Mouse (Mus musculus) embryo, embryonic 10.5 days (tissue): ENCODE measurements at regions not wholly inside any gene's neighbourhood (a gene's known extent, or its start where the extent isn't known, plus 50 kb on each side); places are given as distances from the start of the nearest gene placed in this dataset.

Experiments
- DNase-seq: peaks from one replicate; pipeline ENCODE4 v3.0.0-alpha.2; 2015; ENCODE audit warnings: low spot score

DNA sequence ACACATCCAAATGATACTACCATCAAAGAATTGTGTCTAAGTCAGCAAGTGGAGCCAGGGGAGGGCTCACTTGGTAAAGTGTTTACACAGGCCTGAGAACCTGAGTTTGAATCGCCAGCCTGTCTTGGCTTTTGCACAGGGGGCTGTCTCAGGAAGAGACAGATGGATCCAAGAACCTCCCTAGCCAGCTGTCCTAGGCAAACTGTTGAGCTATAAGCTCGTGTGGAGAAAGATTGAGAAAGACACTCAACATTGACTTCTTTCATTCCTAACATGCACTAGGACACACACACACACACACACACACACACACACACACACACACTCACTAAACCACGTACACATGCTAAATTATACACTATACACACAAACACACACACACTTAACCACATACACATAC is 363.9 kb upstream of the Runx1 start:
- no peak for DNase-seq

DNA sequence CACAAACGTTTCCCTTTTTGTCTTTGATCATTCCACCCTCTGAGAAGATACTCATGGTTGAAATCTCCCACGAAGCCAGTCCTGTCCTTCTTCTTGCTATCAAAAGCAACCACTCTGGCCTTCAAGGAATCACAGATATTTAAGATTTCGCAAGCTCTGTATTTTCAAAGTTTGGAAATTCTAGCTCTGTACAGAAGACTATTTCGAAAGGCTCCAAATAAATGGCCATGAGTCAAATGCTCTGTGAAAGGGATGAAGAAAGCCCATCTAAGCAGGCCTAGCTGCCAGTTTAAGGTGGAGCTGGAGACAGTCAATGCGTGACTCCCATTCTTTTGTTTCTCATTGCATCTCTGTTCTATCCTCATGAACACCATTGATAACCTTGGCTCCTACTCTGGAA is 363.5 kb upstream of the Runx1 start:
- DNase-seq = no peak

GRCm38 (mm10) chr16:93186554-93186953 is 360.6 kb upstream of the Runx1 start:
- no peak for DNase-seq

DNA sequence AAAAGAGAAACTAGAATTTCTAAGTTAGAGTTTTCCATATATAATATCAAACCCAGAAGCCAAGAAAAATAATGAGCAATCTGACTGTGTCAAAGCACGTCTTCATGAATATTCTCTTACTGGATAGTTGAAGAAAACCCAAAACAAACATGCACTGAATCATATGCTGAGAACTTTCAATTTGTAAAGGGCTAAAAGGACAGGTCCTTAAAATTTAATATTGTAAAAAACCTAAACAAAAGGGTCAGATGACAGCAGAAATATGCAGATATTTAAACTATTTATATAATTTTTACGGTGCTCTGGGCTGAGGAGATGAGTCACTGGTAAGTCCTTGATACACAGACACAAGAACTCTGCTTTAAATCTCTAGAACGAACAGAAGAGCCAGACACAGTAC is 356.7 kb upstream of the Runx1 start:
- no peak for DNase-seq

- no peak for DNase-seq
These were observed 355.5 kb upstream of the Runx1 start for GRCm38 (mm10) chr16:93181497-93181896.

- DNase-seq = no peak
These were observed 354.3 kb upstream of the Runx1 start for GRCm38 (mm10) chr16:93180213-93180612.

DNA sequence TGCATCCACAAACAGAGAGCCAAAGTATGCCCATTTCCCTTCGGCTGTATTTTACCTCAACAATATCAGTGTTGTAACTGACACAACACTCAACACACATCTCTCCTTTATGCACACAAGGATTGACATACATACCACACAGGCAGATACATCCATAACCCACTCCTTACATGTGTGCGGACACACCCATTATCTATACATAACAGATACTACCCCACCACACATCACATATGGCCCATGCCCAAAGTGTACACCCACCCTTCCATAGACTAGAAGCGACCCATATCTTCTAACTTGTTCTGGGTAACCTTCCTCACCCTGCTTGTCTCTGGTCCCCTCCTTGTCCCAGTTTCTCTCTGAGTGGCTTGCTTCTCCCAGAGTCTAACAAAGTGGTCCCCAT is 340.7 kb upstream of the Runx1 start:
- DNase-seq = no peak

DNA sequence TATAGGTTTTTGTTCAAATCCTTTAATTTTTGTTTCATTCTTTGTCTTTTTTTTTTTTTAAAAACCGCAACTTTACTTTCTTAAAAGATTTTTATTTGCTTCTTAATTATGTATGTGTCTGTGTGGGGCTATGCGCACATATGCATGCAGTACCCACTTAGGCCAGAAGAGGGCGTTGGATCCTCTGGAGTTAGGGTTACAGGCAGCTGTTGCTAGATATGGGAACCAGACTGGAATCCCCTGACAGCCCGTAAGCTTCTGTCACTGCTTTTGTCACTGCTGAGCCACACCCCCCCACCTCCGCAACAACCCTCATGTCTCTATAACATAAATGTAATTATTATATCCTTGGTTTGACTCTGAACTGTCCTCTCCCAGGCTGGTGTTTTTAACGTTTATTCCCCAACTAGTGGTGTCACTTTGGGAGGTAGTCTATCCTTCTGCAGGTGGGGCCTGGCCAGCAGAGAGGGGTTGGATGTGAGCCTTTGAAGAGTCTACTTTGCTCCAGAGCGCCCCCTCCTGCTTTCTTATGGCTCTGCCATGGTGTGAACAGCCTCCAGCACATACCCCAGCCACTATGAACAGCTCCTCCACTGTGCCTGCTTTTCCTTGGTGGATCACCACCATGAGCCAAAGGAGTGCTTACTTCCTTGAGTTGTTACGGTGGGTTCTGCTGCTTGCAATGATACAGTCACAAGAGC is 332.7 kb upstream of the Runx1 start:
- DNase-seq = no peak

- no peak for DNase-seq
These were observed 327.8 kb upstream of the Runx1 start for GRCm38 (mm10) chr16:93153545-93154329.

GRCm38 (mm10) chr16:93152765-93153489 is 327.0 kb upstream of the Runx1 start:
- no peak for DNase-seq

DNA sequence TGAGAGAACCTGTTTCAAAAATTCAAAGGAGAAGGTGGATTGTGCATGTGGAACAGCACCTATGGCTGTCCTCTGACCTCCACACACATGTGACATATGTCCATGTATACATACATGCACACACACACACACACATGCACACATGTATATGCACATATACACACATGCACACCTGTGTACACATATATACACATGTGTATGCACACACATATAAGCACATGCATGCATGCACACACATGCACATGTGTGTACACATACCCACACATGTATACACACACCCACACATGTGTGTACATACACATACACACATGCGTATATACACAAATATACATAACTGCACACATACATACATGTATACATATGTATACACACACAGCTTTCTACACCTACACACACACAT is 326.1 kb upstream of the Runx1 start:
- no peak for DNase-seq

- DNase-seq = no peak
These were observed 325.7 kb upstream of the Runx1 start for GRCm38 (mm10) chr16:93151652-93152051.

GRCm38 (mm10) chr16:93150451-93150850 is 324.5 kb upstream of the Runx1 start:
- DNase-seq = no peak

GRCm38 (mm10) chr16:93147525-93148222 is 321.7 kb upstream of the Runx1 start:
- no peak for DNase-seq

GRCm38 (mm10) chr16:93146812-93147211 is 320.9 kb upstream of the Runx1 start:
- DNase-seq = no peak

DNA sequence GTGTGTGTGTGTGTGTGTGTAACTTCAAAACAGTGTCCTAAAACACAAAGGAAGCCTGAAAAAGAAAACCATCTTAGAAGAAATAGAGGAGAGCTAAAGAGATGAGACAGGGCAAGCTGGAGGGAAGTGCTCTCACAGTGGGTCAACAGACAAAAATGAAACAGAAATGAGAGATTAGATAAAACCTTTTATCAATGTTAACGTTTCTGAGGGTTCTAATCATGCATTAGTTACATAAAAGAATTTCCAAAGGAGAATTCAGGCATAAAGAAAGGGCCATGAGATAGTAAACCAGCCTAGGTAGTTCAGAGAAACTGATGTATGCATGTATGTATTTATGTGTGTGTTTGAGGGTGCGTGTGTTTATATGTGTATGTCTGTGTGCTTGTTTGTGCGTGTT is 319.7 kb upstream of the Runx1 start:
- DNase-seq = no peak

- no peak for DNase-seq
These were observed 318.1 kb upstream of the Runx1 start for GRCm38 (mm10) chr16:93144033-93144432.

GRCm38 (mm10) chr16:93143164-93143563 is 317.2 kb upstream of the Runx1 start:
- DNase-seq = no peak

- DNase-seq = no peak
These were observed 316.0 kb upstream of the Runx1 start for GRCm38 (mm10) chr16:93141967-93142366.

- DNase-seq = no peak
These were observed 314.7 kb upstream of the Runx1 start for GRCm38 (mm10) chr16:93140535-93141110.

DNA sequence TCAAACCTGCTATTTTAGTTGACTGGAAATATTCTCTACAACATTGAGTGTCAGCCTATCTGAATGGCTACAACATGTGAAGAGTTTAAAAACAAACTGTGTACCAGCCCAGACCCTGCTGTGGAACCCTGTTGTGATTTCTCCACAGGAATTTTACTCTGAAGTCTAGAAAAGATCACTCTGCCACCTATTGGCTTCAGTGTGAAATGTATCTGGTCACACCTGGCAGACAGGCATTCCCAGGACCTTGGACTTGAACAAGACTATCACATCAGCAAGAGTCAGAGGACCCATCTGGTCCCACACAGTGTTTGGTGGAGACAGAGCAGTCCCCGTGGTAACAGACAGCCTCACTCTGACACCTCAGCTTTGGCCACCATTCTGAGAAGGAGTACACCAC is 311.3 kb upstream of the Runx1 start:
- DNase-seq = peak; percentile 30

GRCm38 (mm10) chr16:93131404-93131803 is 305.5 kb upstream of the Runx1 start:
- no peak for DNase-seq
